Mouse (Mus musculus): Measurements from ENCODE around the gene Tfip11. TPM values are rescaled to one million over a fixed set of nuclear protein-coding genes. Genes with fewer than 3 reads are reported as not detected.

Gene Tfip11
- total and polyA plus RNA-seq, 3 experiments, result 8.8 to 28.6 (median 23.8) TPM

DNA sequence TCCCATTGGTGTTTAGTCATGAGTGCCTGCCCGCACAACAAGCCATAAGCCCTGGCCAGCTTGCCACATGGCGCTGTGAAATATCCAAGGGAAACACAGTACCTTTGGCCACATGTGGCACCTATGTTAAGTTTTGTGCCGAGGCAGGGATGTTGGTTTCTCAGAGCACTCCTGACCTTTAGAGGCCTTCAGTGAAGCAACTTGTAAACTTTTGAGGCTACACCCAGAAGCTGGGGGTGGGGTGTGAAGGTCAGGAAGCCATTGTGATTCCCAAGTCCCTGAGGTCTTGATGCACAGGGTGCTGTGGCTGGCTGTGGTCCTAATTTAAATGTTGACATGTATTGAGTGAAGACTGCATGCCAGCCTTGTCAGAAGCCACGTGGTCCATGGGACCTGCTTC is 26.8 kb upstream of the Tfip11 start:
- Histone ChIP-seq H3K4me2 (ENCODE audit: insufficient read depth, low read depth, poor library complexity, severe bottlenecking) (no peak overlapping the region), H3K4me3 (replicated peaks in 1 of 3; ENCODE audit: low read depth in 2 of 3, low read length in 2 of 3, poor library complexity in 1 of 3) (no peak overlapping the region), H3K27me3 (replicated peaks) (no peaks in the 10 kb centered on the region), H3K9ac (ENCODE audit: insufficient read depth, low read depth) (no peak overlapping the region), H3K9me3 (replicated peaks; ENCODE audit: low read length) (no peaks in the 10 kb centered on the region), H3K36me3 (replicated peaks in 1 of 2; ENCODE audit: control insufficient read depth in 1 of 2, insufficient read depth in 1 of 2, low read length in 1 of 2) (peaks cover 0 to 32% of the 10 kb centered on the region in 2 experiments), H3K27ac (ENCODE audit: insufficient read depth, low read depth) (no peak overlapping the region), H3K79me2 (replicated peaks; ENCODE audit: control insufficient read depth, extremely low read depth, insufficient read depth, poor library complexity, severe bottlenecking) (no peaks in the 10 kb centered on the region), H3K4me1 (ENCODE audit: control insufficient read depth in 1 of 2, insufficient read depth in 2 of 2) (peaks cover 0 to 19% of the 10 kb centered on the region in 2 experiments; a peak in 3 of 4 replicates)
- no peak for TF ChIP-seq SMC3 (IDR thresholded peaks at IDR 0.05; ENCODE audit: low read depth, low read length)
- no peak for TF ChIP-seq TBP (conservative IDR thresholded peaks at IDR 0.05; ENCODE audit: low read depth, low read length)
- no peak for TF ChIP-seq POLR2A (IDR thresholded peaks at IDR 0.05; ENCODE audit: low read depth, low read length)
- no peak for TF ChIP-seq NELFE (IDR thresholded peaks at IDR 0.05; ENCODE audit: low read depth, low read length)
- no peak for TF ChIP-seq RAD21 (IDR thresholded peaks at IDR 0.05; ENCODE audit: low read depth, low read length)
- TF ChIP-seq ZNF384 (IDR thresholded peaks at IDR 0.05; ENCODE audit: low read depth, low read length), result no peak
- no peak for TF ChIP-seq SIN3A (IDR thresholded peaks at IDR 0.05; ENCODE audit: low read length)
- no peak for TF ChIP-seq EP300 (IDR thresholded peaks at IDR 0.05; ENCODE audit: low read length)
- no peak for TF ChIP-seq BHLHE40 (IDR thresholded peaks at IDR 0.05; ENCODE audit: low read depth, low read length)
- TF ChIP-seq MAZ (IDR thresholded peaks at IDR 0.05; ENCODE audit: low read depth, low read length), result no peak
- no peak for TF ChIP-seq USF2 (conservative IDR thresholded peaks at IDR 0.05; ENCODE audit: low read depth, low read length)
- TF ChIP-seq UBTF (IDR thresholded peaks at IDR 0.05; ENCODE audit: low read depth, low read length), result no peak
- TF ChIP-seq USF1 (IDR thresholded peaks at IDR 0.05; ENCODE audit: low read depth, low read length), result no peak
- TF ChIP-seq CHD2 (IDR thresholded peaks at IDR 0.05; ENCODE audit: low read length), result no peak
- no peak for TF ChIP-seq PAX5 (IDR thresholded peaks at IDR 0.05; ENCODE audit: low read length)
- no peak for TF ChIP-seq GABPA (IDR thresholded peaks at IDR 0.05; ENCODE audit: insufficient replicate concordance, low read depth, low read length)
- dilution Hi-C loops (cut with MboI; ENCODE audit: extremely low pct_ligation_motif_present, extremely low pct_unique_long_range_greater_than_20kb, low sequenced_read_pairs), result no loop called here
- in situ Hi-C loops (cut with MboI; ENCODE audit: low pct_ligation_motif_present, low pct_unique_long_range_greater_than_20kb, low sequenced_read_pairs), result no loop called here
- DNase-seq (ENCODE audit: extremely low read depth), result no peak

DNA sequence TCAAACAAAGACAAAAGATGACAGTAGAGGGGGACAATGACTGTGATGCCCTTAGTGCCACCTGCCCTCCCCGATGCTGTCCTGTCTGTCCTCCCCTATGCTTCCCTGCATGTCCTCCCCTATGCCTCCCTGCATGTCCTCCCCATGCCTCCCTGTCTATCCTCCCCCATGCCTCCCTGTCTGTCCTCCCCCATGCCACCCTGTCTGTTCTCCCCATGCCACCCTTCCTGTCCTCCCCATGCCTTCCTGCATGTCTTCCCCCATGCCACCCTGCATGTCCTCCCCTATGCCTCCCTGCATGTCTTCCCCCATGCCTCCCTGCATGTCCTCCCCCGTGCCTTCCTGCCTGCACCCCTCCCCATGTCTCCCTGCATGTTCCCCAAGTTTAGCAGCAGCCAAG is 26.0 kb upstream of the Tfip11 start:
- DNase-seq (ENCODE audit: extremely low read depth), result no peak
- H3K27ac ChIP-seq (ENCODE audit: insufficient read depth, low read depth), result no peak overlapping the region
- in situ Hi-C loops (cut with MboI; ENCODE audit: low pct_ligation_motif_present, low pct_unique_long_range_greater_than_20kb, low sequenced_read_pairs) (no loop called here), dilution Hi-C loops (cut with MboI; ENCODE audit: extremely low pct_ligation_motif_present, extremely low pct_unique_long_range_greater_than_20kb, low sequenced_read_pairs) (no loop called here)
- H3K9ac ChIP-seq (ENCODE audit: insufficient read depth, low read depth), result no peak overlapping the region
- no peak overlapping the region for H3K4me2 ChIP-seq (ENCODE audit: insufficient read depth, low read depth, poor library complexity, severe bottlenecking)
- no peak for TF ChIP-seq NRF1 (IDR thresholded peaks at IDR 0.05; ENCODE audit: low read depth, low read length)
- TF ChIP-seq PAX5 (IDR thresholded peaks at IDR 0.05; ENCODE audit: low read length), result no peak
- TF ChIP-seq USF2 (conservative IDR thresholded peaks at IDR 0.05; ENCODE audit: low read depth, low read length), result no peak
- no peak for TF ChIP-seq ETS1 (conservative IDR thresholded peaks at IDR 0.05; ENCODE audit: low read depth, low read length)
- no peak for TF ChIP-seq CHD2 (IDR thresholded peaks at IDR 0.05; ENCODE audit: low read length)
- TF ChIP-seq POLR2AphosphoS2 (IDR thresholded peaks at IDR 0.05; ENCODE audit: low read depth, low read length), result no peak
- TF ChIP-seq MEF2A (IDR thresholded peaks at IDR 0.05; ENCODE audit: borderline replicate concordance, low read depth, low read length), result no peak
- no peak for TF ChIP-seq MAFK (IDR thresholded peaks at IDR 0.05; ENCODE audit: insufficient replicate concordance, low read length)
- no peak for TF ChIP-seq USF1 (IDR thresholded peaks at IDR 0.05; ENCODE audit: low read depth, low read length)
- no peak for TF ChIP-seq RAD21 (IDR thresholded peaks at IDR 0.05; ENCODE audit: low read depth, low read length)
- TF ChIP-seq BHLHE40 (IDR thresholded peaks at IDR 0.05; ENCODE audit: low read depth, low read length), result no peak
- no peak for TF ChIP-seq UBTF (IDR thresholded peaks at IDR 0.05; ENCODE audit: low read depth, low read length)
- no peak for TF ChIP-seq ZC3H11A (IDR thresholded peaks at IDR 0.05; ENCODE audit: low read depth, low read length)
- no peak for TF ChIP-seq JUND (conservative IDR thresholded peaks at IDR 0.05; ENCODE audit: low read depth, low read length)
- no peak for TF ChIP-seq ZNF384 (IDR thresholded peaks at IDR 0.05; ENCODE audit: low read depth, low read length)
- TF ChIP-seq KAT2A (IDR thresholded peaks at IDR 0.05; ENCODE audit: insufficient replicate concordance, low read length), result no peak
- no peaks in the 10 kb centered on the region for H3K9me3 ChIP-seq (replicated peaks; ENCODE audit: low read length)
- H3K4me1 ChIP-seq (ENCODE audit: control insufficient read depth in 1 of 2, insufficient read depth in 2 of 2), result peaks cover 0 to 19% of the 10 kb centered on the region in 2 experiments; a peak in 3 of 4 replicates
- no peaks in the 10 kb centered on the region for H3K79me2 ChIP-seq (replicated peaks; ENCODE audit: control insufficient read depth, extremely low read depth, insufficient read depth, poor library complexity, severe bottlenecking)
- no peak overlapping the region for H3K4me3 ChIP-seq (replicated peaks in 1 of 3; ENCODE audit: low read depth in 2 of 3, low read length in 2 of 3, poor library complexity in 1 of 3)
- peaks cover 0 to 39% of the 10 kb centered on the region in 2 experiments for H3K36me3 ChIP-seq (replicated peaks in 1 of 2; ENCODE audit: control insufficient read depth in 1 of 2, insufficient read depth in 1 of 2, low read length in 1 of 2)
- H3K27me3 ChIP-seq (replicated peaks), result no peaks in the 10 kb centered on the region

Data from CH12.LX (cell line).